Mouse (Mus musculus): ENCODE results near the gene Gm14406. TPM values are rescaled to one million over a fixed set of nuclear protein-coding genes. Genes with fewer than 3 reads are reported as not detected.

Gm14406 gene
- total RNA-seq (2023) = not detected in 2 replicates

DNA sequence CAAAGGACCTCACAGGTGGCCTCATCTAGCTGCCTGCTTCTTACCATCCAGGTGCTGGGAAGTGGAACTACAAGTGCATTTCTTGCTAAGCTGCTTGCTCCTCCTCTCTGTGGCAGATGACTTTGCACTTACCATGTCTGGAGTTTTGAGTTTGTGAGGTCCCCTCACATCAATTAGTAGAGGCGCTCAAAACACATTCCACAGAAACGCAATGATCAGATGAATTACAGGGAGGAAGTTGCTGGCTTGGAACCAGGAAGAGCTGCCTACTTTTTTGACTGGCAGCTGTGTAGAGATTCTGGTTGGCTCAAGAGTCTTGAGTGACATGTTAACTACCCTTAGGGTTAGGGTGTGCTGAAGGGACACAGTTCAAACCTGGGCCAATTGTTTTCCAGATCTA, at the start of gene Gm14406:
Gene Gm14406, minus strand, starts transcription at position 213 of the 400 bp plus-strand sequence.

Other genes with a start within 250 kb of the Gm14406 start
- 0.79 TPM in 1 of 2 replicates, not detected in the other for gene Gm14418, start 179.9 kb downstream of the Gm14406 start, total RNA-seq (2023)
- 0.73 and 1.5 TPM in 2 replicates for gene Zfp970, start 113.5 kb downstream of the Gm14406 start, total RNA-seq (2023)
- gene Gm14403, start 80.0 kb downstream of the Gm14406 start, total RNA-seq (2023) = 1.1 and 1.5 TPM in 2 replicates
- gene Gm14322, start 181.1 kb upstream of the Gm14406 start, total RNA-seq (2023) = 1.0 and 1.1 TPM in 2 replicates